Mouse (Mus musculus): Measurements from ENCODE around the gene Rft1. TPM values are rescaled to one million over a fixed set of nuclear protein-coding genes. Genes with fewer than 3 reads are reported as not detected.

Gene Rft1
- polyA plus RNA-seq, 1 experiment from 2014 or later, result 9.2 TPM

- Histone ChIP-seq H3K9ac (ENCODE audit: low read depth, low read length) (no peak overlapping the region), H3K27ac (ENCODE audit: low read depth, low read length) (no peak overlapping the region), H3K4me1 (ENCODE audit: control insufficient read depth, insufficient read depth, low read depth, low read length) (no peaks in the 10 kb centered on the region), H3K4me2 (ENCODE audit: low read length) (no peak overlapping the region), H3K4me3 (ENCODE audit: low read length) (no peak overlapping the region), H3K36me3 (ENCODE audit: control insufficient read depth, insufficient read depth, low read length) (no peaks in the 10 kb centered on the region), H3K9me3 (ENCODE audit: control insufficient read depth, low read length) (no peaks in the 10 kb centered on the region), H3K27me3 (replicated peaks; ENCODE audit: control insufficient read depth, insufficient read depth, low read length) (no peaks in the 10 kb centered on the region)
- WGBS, result 85% methylated on average over 9 of the region's 9 CpGs
- no peak for ATAC-seq
Observed at GRCm38 (mm10) chr14:30636499-30636898, 17.7 kb upstream of the Rft1 start.

- no peak for ATAC-seq
- Histone ChIP-seq H3K27ac (ENCODE audit: low read depth, low read length) (no peak overlapping the region), H3K27me3 (replicated peaks; ENCODE audit: control insufficient read depth, insufficient read depth, low read length) (no peaks in the 10 kb centered on the region), H3K4me2 (ENCODE audit: low read length) (no peak overlapping the region), H3K36me3 (ENCODE audit: control insufficient read depth, insufficient read depth, low read length) (no peaks in the 10 kb centered on the region), H3K9ac (ENCODE audit: low read depth, low read length) (no peak overlapping the region), H3K4me3 (ENCODE audit: low read length) (no peak overlapping the region), H3K9me3 (ENCODE audit: control insufficient read depth, low read length) (no peaks in the 10 kb centered on the region), H3K4me1 (ENCODE audit: control insufficient read depth, insufficient read depth, low read depth, low read length) (no peaks in the 10 kb centered on the region)
- WGBS, result 82% methylated on average over 2 of the region's 2 CpGs
Observed at GRCm38 (mm10) chr14:30637087-30637486, 17.1 kb upstream of the Rft1 start.

GRCm38 (mm10) chr14:30638009-30638408 is 16.2 kb upstream of the Rft1 start:
- Histone ChIP-seq H3K27me3 (replicated peaks; ENCODE audit: control insufficient read depth, insufficient read depth, low read length) (no peaks in the 10 kb centered on the region), H3K4me2 (ENCODE audit: low read length) (no peak overlapping the region), H3K36me3 (ENCODE audit: control insufficient read depth, insufficient read depth, low read length) (no peaks in the 10 kb centered on the region), H3K9ac (ENCODE audit: low read depth, low read length) (no peak overlapping the region), H3K4me1 (ENCODE audit: control insufficient read depth, insufficient read depth, low read depth, low read length) (no peaks in the 10 kb centered on the region), H3K9me3 (ENCODE audit: control insufficient read depth, low read length) (no peaks in the 10 kb centered on the region), H3K27ac (ENCODE audit: low read depth, low read length) (no peak overlapping the region), H3K4me3 (ENCODE audit: low read length) (no peak overlapping the region)
- WGBS, result 81% methylated on average over 4 of the region's 4 CpGs
- ATAC-seq, result no peak

DNA sequence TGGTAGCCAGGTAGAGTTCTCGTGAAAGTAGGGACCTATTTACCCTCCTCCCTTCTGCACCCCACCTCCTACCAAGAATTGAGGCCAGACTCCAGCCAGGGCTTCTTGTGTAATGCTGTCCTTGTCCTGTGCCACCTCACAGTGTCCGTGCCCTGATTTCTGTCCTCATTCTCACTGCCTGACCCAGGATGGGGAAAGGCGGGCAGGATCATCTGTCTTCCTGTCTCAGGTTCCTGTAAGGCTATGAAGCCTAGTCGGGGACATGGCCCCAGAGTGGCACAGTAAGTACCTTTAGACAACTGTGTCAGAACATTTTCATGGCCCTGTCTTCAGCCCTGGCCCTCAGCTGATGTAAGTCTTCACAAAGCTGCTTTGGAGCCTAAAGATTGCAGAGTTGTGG is 15.5 kb upstream of the Rft1 start:
- no peaks in the 10 kb centered on the region for H3K9me3 ChIP-seq (ENCODE audit: control insufficient read depth, low read length)
- H3K4me2 ChIP-seq (ENCODE audit: low read length), result no peak overlapping the region
- no peaks in the 10 kb centered on the region for H3K4me1 ChIP-seq (ENCODE audit: control insufficient read depth, insufficient read depth, low read depth, low read length)
- no peaks in the 10 kb centered on the region for H3K36me3 ChIP-seq (ENCODE audit: control insufficient read depth, insufficient read depth, low read length)
- 82% methylated on average over 4 of the region's 4 CpGs for WGBS
- H3K4me3 ChIP-seq (ENCODE audit: low read length), result no peak overlapping the region
- no peak for ATAC-seq
- no peak overlapping the region for H3K27ac ChIP-seq (ENCODE audit: low read depth, low read length)
- no peaks in the 10 kb centered on the region for H3K27me3 ChIP-seq (replicated peaks; ENCODE audit: control insufficient read depth, insufficient read depth, low read length)
- no peak overlapping the region for H3K9ac ChIP-seq (ENCODE audit: low read depth, low read length)

DNA sequence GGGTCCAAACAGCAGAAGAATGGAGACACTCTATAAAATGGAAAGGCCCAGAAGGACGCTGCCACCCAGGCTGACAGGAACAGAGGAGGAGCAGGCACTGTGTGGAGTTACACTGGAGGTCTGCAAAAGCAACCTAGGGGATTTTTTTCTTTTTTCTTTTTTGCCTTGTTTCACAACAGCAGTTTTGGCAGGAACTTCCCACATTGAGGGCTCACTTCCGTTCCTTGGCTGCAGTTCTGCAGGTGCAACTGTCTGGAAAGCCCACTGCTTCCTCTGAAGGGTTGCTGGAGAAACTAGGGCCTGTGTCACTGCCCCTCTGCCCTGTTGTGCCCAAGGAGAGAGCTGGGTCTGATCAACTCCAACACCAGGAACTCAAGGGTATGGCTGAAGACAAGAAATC is 12.4 kb upstream of the Rft1 start:
- Histone ChIP-seq H3K4me2 (ENCODE audit: low read length) (no peak overlapping the region), H3K4me3 (ENCODE audit: low read length) (no peak overlapping the region), H3K36me3 (ENCODE audit: control insufficient read depth, insufficient read depth, low read length) (no peaks in the 10 kb centered on the region), H3K9ac (ENCODE audit: low read depth, low read length) (no peak overlapping the region), H3K9me3 (ENCODE audit: control insufficient read depth, low read length) (no peaks in the 10 kb centered on the region), H3K27ac (ENCODE audit: low read depth, low read length) (no peak overlapping the region), H3K4me1 (ENCODE audit: control insufficient read depth, insufficient read depth, low read depth, low read length) (no peaks in the 10 kb centered on the region), H3K27me3 (replicated peaks; ENCODE audit: control insufficient read depth, insufficient read depth, low read length) (no peaks in the 10 kb centered on the region)
- 62% methylated on average over 2 of the region's 2 CpGs for WGBS
- no peak for ATAC-seq

- Histone ChIP-seq H3K9ac (ENCODE audit: low read depth, low read length) (no peak overlapping the region), H3K4me3 (ENCODE audit: low read length) (no peak overlapping the region), H3K36me3 (ENCODE audit: control insufficient read depth, insufficient read depth, low read length) (no peaks in the 10 kb centered on the region), H3K9me3 (ENCODE audit: control insufficient read depth, low read length) (no peaks in the 10 kb centered on the region), H3K27me3 (replicated peaks; ENCODE audit: control insufficient read depth, insufficient read depth, low read length) (no peaks in the 10 kb centered on the region), H3K4me2 (ENCODE audit: low read length) (no peak overlapping the region), H3K27ac (ENCODE audit: low read depth, low read length) (no peak overlapping the region), H3K4me1 (ENCODE audit: control insufficient read depth, insufficient read depth, low read depth, low read length) (no peaks in the 10 kb centered on the region)
- 94% methylated on average over 2 of the region's 2 CpGs for WGBS
- no peak for ATAC-seq
Observed at GRCm38 (mm10) chr14:30644026-30644425, 10.1 kb upstream of the Rft1 start.

DNA sequence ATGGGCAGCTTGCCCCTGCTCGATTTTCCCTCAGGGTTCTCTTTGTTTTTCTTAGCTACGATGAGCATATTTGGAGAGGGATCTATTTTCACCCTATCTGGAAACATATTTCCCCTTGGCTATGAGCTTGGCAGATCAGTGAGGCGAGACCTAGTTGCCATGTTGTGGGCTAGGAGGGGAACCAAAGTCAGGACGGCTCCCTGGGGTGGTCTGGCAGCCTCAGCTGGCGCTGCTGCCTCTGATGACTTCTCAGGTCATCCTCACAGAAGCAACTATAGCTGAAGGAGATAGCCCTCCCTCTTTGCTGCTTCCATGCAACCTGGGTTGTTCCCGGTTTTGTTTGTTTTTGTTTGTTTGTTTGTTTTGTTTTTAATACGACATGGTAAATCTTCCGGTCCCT is 9.1 kb upstream of the Rft1 start:
- Histone ChIP-seq H3K9me3 (ENCODE audit: control insufficient read depth, low read length) (no peaks in the 10 kb centered on the region), H3K27ac (ENCODE audit: low read depth, low read length) (no peak overlapping the region), H3K4me1 (ENCODE audit: control insufficient read depth, insufficient read depth, low read depth, low read length) (no peaks in the 10 kb centered on the region), H3K4me3 (ENCODE audit: low read length) (no peak overlapping the region), H3K27me3 (replicated peaks; ENCODE audit: control insufficient read depth, insufficient read depth, low read length) (no peaks in the 10 kb centered on the region), H3K36me3 (ENCODE audit: control insufficient read depth, insufficient read depth, low read length) (no peaks in the 10 kb centered on the region), H3K4me2 (ENCODE audit: low read length) (no peak overlapping the region), H3K9ac (ENCODE audit: low read depth, low read length) (no peak overlapping the region)
- no peak for ATAC-seq
- 72% methylated on average over 8 of the region's 8 CpGs for WGBS

- Histone ChIP-seq H3K4me1 (ENCODE audit: control insufficient read depth, insufficient read depth, low read depth, low read length) (no peaks in the 10 kb centered on the region), H3K9ac (ENCODE audit: low read depth, low read length) (no peak overlapping the region), H3K4me2 (ENCODE audit: low read length) (no peak overlapping the region), H3K9me3 (ENCODE audit: control insufficient read depth, low read length) (no peaks in the 10 kb centered on the region), H3K4me3 (ENCODE audit: low read length) (no peak overlapping the region), H3K27me3 (replicated peaks; ENCODE audit: control insufficient read depth, insufficient read depth, low read length) (no peaks in the 10 kb centered on the region), H3K27ac (ENCODE audit: low read depth, low read length) (no peak overlapping the region), H3K36me3 (ENCODE audit: control insufficient read depth, insufficient read depth, low read length) (no peaks in the 10 kb centered on the region)
- WGBS, result 79% methylated on average over 1 of the region's 1 CpGs
- no peak for ATAC-seq
Observed at GRCm38 (mm10) chr14:30646486-30646885, 7.7 kb upstream of the Rft1 start.

DNA sequence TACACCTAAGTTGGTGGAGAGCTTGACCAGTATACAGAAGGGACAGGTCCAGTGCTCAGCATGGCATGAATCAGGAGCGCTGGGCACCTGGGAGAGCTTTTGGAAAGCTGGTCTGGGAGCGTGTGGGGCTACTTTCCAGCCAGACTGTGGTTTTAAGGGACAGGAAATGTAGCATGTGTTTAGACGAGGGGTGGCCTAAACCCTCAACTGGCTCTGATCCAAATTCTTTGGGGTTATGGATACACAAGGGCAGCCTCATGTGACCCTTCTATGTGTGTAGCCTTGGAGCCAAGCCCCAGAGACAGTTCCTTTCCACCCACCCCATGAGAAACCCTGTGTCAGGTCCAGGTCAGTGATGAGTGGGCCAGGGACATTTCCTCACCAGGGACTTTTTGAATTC is 5.7 kb upstream of the Rft1 start:
- Histone ChIP-seq H3K27ac (ENCODE audit: low read depth, low read length) (no peak overlapping the region), H3K9ac (ENCODE audit: low read depth, low read length) (no peak overlapping the region), H3K4me2 (ENCODE audit: low read length) (no peak overlapping the region), H3K4me1 (ENCODE audit: control insufficient read depth, insufficient read depth, low read depth, low read length) (no peaks in the 10 kb centered on the region), H3K4me3 (ENCODE audit: low read length) (no peak overlapping the region), H3K27me3 (replicated peaks; ENCODE audit: control insufficient read depth, insufficient read depth, low read length) (no peaks in the 10 kb centered on the region), H3K9me3 (ENCODE audit: control insufficient read depth, low read length) (no peaks in the 10 kb centered on the region), H3K36me3 (ENCODE audit: control insufficient read depth, insufficient read depth, low read length) (no peaks in the 10 kb centered on the region)
- ATAC-seq, result no peak
- 62% methylated on average over 3 of the region's 3 CpGs for WGBS

DNA sequence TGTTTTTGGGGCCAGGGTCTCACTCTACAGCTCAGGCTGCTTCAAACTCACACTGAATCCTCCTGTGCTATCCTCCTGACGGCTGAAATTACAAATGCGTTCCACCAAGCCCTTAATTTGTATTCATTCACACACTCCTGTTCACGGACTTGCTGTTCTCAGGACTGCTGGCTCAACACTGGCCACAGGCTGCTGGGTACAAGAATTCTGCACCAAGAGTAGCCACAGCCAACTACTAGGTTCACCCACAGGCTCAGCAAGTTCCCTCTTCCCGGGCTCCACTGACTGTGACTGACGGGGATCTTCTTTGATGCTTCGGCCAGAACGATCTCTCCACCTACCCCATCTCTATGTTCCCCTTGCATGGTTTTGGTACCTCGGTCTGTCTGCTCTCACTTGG is 4.4 kb upstream of the Rft1 start:
- no peak for ATAC-seq
- no peaks in the 10 kb centered on the region for H3K9me3 ChIP-seq (ENCODE audit: control insufficient read depth, low read length)
- no peaks in the 10 kb centered on the region for H3K27me3 ChIP-seq (replicated peaks; ENCODE audit: control insufficient read depth, insufficient read depth, low read length)
- WGBS, result 73% methylated on average over 8 of the region's 8 CpGs
- no peaks in the 10 kb centered on the region for H3K36me3 ChIP-seq (ENCODE audit: control insufficient read depth, insufficient read depth, low read length)
- peaks cover under 1% of the 10 kb centered on the region for H3K4me1 ChIP-seq (ENCODE audit: control insufficient read depth, insufficient read depth, low read depth, low read length)
- H3K4me3 ChIP-seq (ENCODE audit: low read length), result no peak overlapping the region
- no peak overlapping the region for H3K4me2 ChIP-seq (ENCODE audit: low read length)
- no peak overlapping the region for H3K9ac ChIP-seq (ENCODE audit: low read depth, low read length)
- H3K27ac ChIP-seq (ENCODE audit: low read depth, low read length), result no peak overlapping the region

Measured in hindbrain, embryonic 16.5 days (tissue).